Mouse (Mus musculus): ENCODE measurements at regions not wholly inside any gene's neighbourhood (a gene's known extent, or its start where the extent isn't known, plus 50 kb on each side); places are given as distances from the start of the nearest gene placed in this dataset.

DNA sequence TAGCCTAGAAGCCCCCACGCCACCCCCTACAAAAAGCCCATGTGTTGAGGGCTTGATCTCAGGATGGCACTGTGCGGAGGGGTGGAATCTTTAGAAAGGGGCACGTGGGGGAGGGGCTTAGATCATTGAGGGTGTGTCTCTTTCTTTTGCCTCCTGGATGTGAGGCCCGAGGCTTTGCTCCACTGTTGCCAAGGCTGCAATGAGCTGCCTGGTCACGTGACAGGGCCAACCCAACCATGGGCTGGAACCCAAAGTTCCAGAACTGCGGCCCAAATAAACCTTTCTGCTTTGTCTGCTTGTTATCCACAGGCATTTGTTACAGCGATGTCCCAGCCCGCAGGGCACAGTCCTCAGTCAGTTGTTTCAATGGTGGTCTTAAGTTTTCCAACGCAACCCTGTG, 96.5 kb upstream of the Ubl3 start:
- no peak for DNase-seq

DNA sequence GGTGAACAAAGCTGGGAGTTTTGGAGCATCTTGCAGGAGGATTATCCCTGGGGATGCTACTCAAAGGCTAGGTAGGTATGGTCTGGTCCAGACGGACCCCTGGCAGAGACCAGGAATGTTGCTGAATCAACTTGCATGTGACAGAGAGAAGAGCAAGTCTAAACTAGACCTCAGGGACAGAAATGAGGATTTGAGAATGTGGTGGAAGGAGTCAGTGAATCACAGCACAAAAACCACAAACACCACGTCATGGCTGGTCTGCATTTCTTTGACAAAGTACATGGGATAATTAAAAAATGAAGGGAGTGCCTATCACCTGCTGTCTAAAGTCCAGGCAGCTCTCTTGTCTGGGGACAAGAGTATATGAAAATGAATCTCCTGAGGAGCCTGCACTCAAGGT, 95.1 kb upstream of the Ubl3 start:
- no peak for DNase-seq

- DNase-seq = no peak
Observed at GRCm38 (mm10) chr5:148645772-148646171, 93.2 kb upstream of the Ubl3 start.

- DNase-seq = peak; percentile 55
Observed at GRCm38 (mm10) chr5:148645191-148645681, 92.6 kb upstream of the Ubl3 start.

- DNase-seq = no peak
Observed at GRCm38 (mm10) chr5:148644345-148644744, 91.8 kb upstream of the Ubl3 start.

DNA sequence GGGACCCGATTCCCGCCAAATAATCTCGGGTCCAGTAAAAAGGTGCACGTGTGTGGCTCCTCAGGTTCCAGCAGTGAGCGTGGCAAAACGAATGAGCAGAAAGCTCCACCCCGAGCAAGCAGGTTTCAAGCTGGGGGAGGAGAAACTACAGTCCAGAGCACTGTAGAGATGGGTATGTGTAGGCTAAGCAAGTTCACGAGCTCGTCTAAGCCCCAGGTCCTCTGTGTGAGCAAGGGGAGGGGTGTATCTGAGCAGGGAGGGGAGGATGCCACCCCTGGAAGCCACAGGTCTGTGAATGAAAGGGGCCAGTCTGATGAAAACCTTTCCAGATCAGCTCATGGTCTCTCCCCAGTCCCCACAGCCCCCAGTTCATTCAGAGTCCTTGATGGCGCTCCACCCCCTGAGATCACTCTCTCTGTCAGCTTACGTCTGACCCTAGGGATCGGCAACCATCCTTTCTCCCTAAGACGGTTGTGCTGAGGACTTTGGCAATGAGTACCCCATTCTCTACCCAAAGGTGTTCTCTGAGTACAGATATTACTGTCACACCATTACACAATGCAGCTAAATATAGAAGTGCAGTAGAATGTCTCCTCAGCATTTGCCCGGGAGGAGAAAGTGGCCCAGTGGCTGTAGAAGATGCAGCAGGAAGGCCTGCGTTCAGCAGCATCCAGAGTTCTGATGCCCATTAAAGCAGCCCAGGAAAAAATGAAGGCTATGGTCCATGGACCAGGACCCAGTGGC, 89.2 kb upstream of the Ubl3 start:
- DNase-seq = no peak

DNA sequence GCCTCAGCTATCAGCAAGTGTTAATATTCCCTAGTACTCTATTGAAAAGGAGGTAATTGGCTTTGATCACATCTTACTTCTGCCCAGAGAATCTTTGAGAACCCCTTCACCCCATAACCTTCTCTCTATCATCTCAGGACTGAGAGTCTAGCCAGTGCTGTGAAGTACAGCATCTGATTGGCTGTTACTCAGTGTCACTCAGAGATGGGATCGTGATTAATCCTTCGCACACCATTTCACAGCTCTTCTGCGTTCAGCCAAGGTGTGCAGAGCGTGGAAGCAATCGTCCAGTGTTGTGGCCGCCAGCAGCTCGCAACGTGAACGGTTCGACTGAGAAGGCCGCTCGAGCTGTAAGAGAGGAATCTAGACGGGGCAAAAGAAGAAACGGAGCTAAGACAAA, 87.9 kb upstream of the Ubl3 start:
- DNase-seq = no peak

DNA sequence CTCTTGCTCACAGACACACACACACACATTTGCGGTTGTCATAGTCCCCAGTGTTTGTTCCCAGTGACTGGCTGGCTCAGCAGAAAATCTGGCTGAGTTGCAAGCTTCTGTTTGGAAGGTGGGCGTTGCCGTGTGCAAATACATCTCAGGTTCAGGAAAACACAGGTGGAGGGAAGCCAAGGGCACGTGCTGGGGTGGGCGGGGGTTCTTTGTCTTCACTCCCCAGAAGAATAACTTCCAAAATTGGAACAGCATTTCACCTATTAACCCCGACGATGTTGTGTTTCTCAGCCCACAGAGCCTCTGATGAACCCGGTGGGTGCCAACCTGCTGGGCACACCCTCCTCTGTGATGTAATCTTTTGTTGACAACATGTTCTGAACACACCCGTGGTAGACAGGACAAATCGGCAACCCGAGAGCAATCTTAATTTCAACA, 82.3 kb upstream of the Ubl3 start:
- DNase-seq = no peak

GRCm38 (mm10) chr5:148633999-148634398, 81.4 kb upstream of the Ubl3 start:
- no peak for DNase-seq

DNA sequence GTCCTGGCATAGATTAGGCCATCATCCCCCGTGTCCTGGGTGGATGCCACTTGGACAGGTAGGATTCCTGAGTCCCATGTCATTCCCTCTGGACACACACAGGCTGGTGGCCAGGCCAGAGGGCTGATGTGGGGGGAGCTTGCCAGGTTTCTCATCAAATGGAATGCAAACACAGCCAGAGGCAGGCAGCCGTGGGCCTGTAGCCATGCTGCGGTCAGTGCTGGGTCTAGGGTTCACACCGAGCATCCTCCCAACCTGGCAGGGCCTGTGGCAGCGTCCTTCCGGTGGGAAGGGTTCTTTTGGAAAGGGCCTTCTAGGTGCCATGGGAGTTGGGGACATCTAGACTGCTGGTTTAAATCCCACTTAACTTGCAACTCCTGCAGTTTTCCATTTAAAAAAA, 80.7 kb upstream of the Ubl3 start:
- no peak for DNase-seq

DNA sequence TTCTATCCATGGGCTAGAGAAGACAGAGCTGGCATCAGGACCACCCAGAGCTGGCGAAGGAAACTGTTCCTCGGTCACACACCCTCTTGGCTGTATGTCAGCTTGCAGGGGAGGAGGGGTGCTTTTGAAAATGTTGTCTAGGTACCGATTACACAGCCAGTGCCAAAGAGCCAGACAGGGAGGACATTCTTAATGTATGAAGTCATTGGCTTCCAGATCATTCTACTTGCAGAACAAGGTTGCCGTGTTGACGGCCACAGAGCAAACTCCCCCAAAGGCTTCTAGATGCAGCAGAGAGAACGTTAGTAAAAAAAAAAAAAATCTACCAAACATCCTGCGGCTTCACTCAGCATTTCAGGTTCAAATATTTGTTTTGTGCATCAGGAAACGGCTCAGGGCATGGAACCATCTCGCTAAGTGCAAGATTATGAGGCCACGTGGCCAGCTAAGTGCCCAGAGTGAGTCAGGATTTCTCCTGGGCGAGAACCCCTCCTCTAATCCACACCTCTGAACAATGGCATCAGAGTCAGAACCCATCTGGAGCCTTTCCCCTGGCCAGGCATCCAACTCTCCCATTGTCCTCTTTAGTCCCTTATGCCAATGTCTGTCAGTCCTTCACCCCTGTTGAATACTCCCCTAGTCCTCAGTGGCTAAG, 80.1 kb upstream of the Ubl3 start:
- peak; percentile 42 for DNase-seq

- no peak for DNase-seq
Observed at GRCm38 (mm10) chr5:148631566-148631965, 79.0 kb upstream of the Ubl3 start.

- no peak for DNase-seq
Observed at GRCm38 (mm10) chr5:148626014-148626413, 73.4 kb upstream of the Ubl3 start.

- no peak for DNase-seq
Observed at GRCm38 (mm10) chr5:148624649-148625405, 72.2 kb upstream of the Ubl3 start.

GRCm38 (mm10) chr5:148620895-148621786, 68.6 kb upstream of the Ubl3 start:
- DNase-seq = no peak

DNA sequence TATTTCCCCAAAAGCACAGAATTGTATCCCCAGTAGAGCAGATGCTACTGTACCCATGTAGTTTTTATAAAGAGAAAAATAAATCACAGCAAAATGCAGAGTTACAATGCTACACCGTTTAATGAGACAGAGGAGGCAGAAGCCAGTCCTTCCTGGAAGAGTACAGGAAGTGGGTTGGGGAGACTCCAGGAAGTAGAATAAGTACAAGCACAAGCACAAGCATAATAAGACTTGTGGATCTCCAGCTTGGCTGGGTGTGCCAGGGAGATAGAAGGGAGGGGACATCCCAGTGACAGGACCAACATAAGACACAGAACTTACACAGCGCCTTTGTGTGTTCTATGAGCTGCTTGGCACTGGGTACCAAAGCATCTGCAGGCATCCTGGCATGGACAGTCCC, 67.3 kb upstream of the Ubl3 start:
- DNase-seq = no peak

DNA sequence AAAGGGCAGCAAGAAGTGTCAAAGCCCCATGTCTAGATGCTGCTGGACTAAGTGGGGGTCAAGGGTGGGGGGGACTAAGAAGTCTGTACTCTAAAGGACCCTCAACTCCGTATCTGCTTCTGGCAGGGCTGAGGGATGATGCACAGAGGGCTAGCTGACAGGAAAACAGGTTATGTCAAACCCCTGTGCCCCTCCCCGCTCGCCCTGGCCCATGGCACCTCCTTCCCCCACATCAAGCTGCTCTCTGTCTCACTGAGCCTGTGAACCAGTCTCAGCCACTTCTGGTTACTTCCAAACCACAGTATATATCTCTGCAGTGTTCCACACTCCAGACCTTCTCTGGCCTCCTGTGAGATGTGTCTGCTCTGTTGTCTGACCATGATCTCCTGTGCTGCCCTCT, 63.8 kb upstream of the Ubl3 start:
- DNase-seq = no peak

DNA sequence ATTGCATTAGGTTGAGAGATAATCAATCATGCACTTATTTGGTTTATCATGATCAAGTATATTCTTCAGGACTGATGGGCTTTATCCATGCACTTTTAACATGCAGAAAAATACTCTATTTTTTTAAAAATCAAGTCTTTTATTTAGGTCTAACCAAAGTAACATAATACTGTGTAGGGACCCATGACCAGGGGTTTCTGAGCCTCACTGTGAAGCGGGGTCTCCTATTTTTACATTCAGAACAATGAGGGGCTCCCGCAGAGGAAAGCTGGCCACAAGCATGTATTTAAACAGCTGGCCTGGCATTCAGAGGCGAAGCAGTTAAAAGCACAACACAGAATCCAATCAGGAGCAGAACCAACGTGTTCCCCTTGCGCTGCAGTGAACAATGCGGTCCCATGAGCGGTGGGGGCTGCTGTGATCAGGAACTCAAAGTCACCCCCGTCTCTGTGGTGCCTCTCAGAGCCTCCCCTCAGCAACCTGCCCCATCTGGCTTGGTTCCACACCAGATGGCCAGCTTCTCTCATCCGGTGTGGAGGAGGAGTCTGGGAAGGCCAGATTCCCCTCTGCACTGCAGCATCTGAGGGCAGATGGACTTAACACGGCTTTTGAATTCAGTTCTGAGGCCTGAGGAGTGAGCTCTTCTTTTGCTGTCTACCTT, 63.2 kb upstream of the Ubl3 start:
- no peak for DNase-seq

- DNase-seq = no peak
Observed at GRCm38 (mm10) chr5:148615117-148615516, 62.5 kb upstream of the Ubl3 start.

GRCm38 (mm10) chr5:148611323-148611722, 58.7 kb upstream of the Ubl3 start:
- DNase-seq = no peak

DNA sequence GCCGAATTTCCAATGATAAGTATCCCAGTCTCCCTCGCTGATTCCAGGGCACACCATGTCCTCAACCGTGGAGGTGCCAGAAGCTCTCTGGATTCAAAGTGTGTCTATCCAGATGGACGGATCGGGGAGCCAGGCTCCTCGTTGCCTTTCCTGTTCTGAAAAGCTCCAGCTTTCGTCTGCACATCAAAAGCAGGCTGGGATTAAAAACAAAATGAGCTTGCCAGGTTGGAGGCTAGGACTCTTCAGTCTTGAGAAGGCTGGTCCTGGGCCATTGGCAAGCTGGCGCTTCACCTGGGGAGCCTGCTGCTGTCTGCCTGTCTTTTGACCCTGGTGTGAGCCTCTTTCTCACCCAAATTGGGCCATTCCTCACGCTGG, 56.9 kb upstream of the Ubl3 start:
- DNase-seq = no peak

DNA sequence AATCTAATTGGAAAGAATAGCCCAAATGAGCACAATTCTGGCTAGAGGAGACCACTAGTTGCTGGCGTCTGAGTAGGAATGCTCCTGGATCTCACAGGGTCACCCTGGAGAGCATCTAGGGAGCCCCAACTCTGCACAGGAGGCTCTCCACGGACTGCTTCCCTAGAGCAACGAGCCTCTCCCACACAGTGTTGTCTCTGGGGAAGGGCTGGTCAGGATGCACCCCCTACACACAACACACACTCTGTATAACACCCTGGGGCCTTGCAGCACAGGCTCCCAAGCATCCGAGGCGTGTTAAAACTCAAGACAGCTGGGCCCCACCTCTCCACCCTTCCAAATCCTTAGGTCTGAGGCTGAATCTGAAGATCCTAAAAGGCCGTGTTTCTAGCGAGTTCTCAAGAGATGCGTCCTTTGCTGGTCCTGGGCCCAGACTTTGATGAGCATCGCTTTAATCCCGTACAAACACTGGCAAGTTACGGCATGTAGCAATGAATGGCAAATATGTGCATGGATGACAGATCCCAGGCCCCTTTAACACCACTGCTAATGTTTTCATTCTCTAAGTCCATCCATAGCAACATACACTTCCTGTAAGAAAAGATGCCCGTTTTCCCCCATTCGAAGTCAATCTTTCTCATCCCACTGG, 56.4 kb upstream of the Ubl3 start:
- no peak for DNase-seq

Measured in kidney, adult 9 months (tissue).